Mouse (Mus musculus): ENCODE measurements around the gene Dtl. TPM values are rescaled to one million over a fixed set of nuclear protein-coding genes. Genes with fewer than 3 reads are reported as not detected.

Dtl gene
- polyA plus RNA-seq, 1 experiment from 2014 or later: 25.5 TPM

DNA sequence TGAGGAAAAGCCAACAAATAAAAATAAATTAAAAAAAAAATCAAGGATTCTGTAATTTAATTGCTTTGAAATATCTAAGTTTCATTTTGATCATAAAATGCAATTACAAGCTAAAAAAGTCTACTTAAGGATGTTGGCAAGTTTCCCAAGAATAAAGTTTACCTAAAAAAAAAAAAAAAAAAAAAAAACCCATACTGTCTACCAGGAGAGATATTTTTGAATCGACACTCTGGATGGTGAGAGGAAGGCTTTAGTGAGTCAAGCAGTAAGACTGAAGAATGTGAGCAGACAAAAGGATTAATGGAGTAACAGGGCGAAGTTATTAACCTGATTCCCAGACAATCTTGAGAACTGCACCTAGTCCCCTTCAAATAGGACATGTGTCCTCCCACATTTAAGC is 35.0 kb downstream of the Dtl start:
- H3K9me3 ChIP-seq (replicated peaks; ENCODE audit: control insufficient read depth, low read length): no peaks in the 10 kb centered on the region
- H3K36me3 ChIP-seq (ENCODE audit: control insufficient read depth, insufficient read depth): peaks cover 38% of the 10 kb centered on the region
- H3K27ac ChIP-seq (ENCODE audit: low read length): no peak overlapping the region
- H3K9ac ChIP-seq (ENCODE audit: low read depth, low read length): no peak overlapping the region
- WGBS (ENCODE audit: insufficient replicate concordance): 86% methylated on average over 2 of the region's 2 CpGs
- no peak overlapping the region for H3K4me2 ChIP-seq (ENCODE audit: low read depth, low read length)
- H3K27me3 ChIP-seq (ENCODE audit: control insufficient read depth, insufficient read depth, low read depth, low read length): no peaks in the 10 kb centered on the region
- no peak overlapping the region for H3K4me3 ChIP-seq (ENCODE audit: low read depth, low read length)
- no peak for ATAC-seq (ENCODE audit: low read depth)
- no peaks in the 10 kb centered on the region for H3K4me1 ChIP-seq (ENCODE audit: control insufficient read depth, low read depth, low read length)

DNA sequence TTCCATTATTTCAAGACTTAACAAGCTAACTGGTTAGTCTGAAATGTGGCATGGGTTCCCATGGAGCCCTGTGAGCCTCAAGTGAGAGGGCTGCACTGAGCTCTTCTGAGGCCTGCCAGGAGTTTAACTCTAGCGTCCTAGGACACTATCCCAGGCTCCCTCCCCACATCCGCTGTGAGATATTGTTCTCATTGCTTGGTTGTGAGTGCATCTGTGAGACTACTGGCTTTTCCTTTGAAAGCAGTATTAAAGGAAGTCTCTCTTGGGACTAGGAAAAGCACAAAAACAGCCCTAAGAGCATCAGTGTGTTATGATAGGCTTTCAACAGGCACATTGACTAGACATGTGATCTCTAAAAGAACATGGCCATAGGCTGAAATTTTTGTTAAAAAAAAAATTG is 40.4 kb downstream of the Dtl start:
- H3K9me3 ChIP-seq (replicated peaks; ENCODE audit: control insufficient read depth, low read length): no peaks in the 10 kb centered on the region
- H3K4me2 ChIP-seq (ENCODE audit: low read depth, low read length): no peak overlapping the region
- no peak overlapping the region for H3K4me3 ChIP-seq (ENCODE audit: low read depth, low read length)
- H3K27me3 ChIP-seq (ENCODE audit: control insufficient read depth, insufficient read depth, low read depth, low read length): no peaks in the 10 kb centered on the region
- WGBS (ENCODE audit: insufficient replicate concordance): 72% methylated on average over 2 of the region's 2 CpGs
- H3K9ac ChIP-seq (ENCODE audit: low read depth, low read length): no peak overlapping the region
- peaks cover 18% of the 10 kb centered on the region for H3K36me3 ChIP-seq (ENCODE audit: control insufficient read depth, insufficient read depth)
- H3K27ac ChIP-seq (ENCODE audit: low read length): no peak overlapping the region
- no peaks in the 10 kb centered on the region for H3K4me1 ChIP-seq (ENCODE audit: control insufficient read depth, low read depth, low read length)
- ATAC-seq (ENCODE audit: low read depth): no peak

DNA sequence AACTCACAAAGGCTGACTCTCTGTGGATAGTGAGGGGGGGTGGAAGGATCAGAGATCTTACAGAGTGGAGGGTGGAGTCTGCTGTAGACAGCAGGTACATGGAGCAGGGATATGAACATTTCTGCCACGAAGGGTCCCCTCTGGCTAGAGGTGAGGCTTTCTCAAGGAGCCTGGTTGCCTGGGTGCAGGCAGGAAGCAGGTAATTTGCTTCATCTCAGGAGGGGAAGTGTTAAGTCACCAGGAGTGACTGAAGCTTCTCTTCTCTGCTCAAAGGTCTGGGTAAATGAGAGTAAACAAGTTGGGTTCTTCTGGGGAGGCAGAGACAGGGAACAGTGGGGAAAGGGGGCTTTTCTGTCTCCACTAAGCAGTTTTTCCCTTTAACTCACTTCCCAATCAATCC is 44.3 kb downstream of the Dtl start:
- H3K9me3 ChIP-seq (replicated peaks; ENCODE audit: control insufficient read depth, low read length): no peaks in the 10 kb centered on the region
- no peaks in the 10 kb centered on the region for H3K27me3 ChIP-seq (ENCODE audit: control insufficient read depth, insufficient read depth, low read depth, low read length)
- H3K27ac ChIP-seq (ENCODE audit: low read length): no peak overlapping the region
- no peak overlapping the region for H3K4me2 ChIP-seq (ENCODE audit: low read depth, low read length)
- H3K4me3 ChIP-seq (ENCODE audit: low read depth, low read length): no peak overlapping the region
- no peak for ATAC-seq (ENCODE audit: low read depth)
- no peak overlapping the region for H3K9ac ChIP-seq (ENCODE audit: low read depth, low read length)
- peaks cover 2% of the 10 kb centered on the region for H3K36me3 ChIP-seq (ENCODE audit: control insufficient read depth, insufficient read depth)
- no peaks in the 10 kb centered on the region for H3K4me1 ChIP-seq (ENCODE audit: control insufficient read depth, low read depth, low read length)
- WGBS (ENCODE audit: insufficient replicate concordance): 26% methylated on average over 1 of the region's 1 CpGs

DNA sequence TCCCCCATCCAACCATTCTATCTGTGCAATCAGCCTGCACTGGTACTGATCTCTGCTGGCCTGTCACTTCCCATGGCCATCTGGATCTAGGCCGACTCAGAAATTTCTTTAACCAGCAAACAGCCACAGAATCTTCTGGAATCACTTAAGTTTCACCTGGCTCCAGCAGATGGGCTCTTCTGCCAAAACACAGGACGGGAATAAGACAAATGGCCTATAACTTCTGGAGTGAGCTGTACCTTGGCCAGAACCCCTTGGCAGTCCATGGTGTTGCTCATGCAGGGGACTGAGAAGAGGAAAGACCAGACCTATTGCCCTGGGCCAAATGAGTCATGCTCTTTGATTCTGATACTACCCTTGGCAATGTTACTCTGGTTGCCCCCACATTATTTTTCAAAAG is 45.9 kb downstream of the Dtl start:
- WGBS (ENCODE audit: insufficient replicate concordance): 70% methylated on average over 2 of the region's 2 CpGs
- ATAC-seq (ENCODE audit: low read depth): no peak
- H3K27me3 ChIP-seq (ENCODE audit: control insufficient read depth, insufficient read depth, low read depth, low read length): no peaks in the 10 kb centered on the region
- H3K4me1 ChIP-seq (ENCODE audit: control insufficient read depth, low read depth, low read length): no peaks in the 10 kb centered on the region
- H3K27ac ChIP-seq (ENCODE audit: low read length): no peak overlapping the region
- no peak overlapping the region for H3K4me3 ChIP-seq (ENCODE audit: low read depth, low read length)
- H3K9me3 ChIP-seq (replicated peaks; ENCODE audit: control insufficient read depth, low read length): no peaks in the 10 kb centered on the region
- H3K36me3 ChIP-seq (ENCODE audit: control insufficient read depth, insufficient read depth): no peaks in the 10 kb centered on the region
- H3K4me2 ChIP-seq (ENCODE audit: low read depth, low read length): no peak overlapping the region
- no peak overlapping the region for H3K9ac ChIP-seq (ENCODE audit: low read depth, low read length)

DNA sequence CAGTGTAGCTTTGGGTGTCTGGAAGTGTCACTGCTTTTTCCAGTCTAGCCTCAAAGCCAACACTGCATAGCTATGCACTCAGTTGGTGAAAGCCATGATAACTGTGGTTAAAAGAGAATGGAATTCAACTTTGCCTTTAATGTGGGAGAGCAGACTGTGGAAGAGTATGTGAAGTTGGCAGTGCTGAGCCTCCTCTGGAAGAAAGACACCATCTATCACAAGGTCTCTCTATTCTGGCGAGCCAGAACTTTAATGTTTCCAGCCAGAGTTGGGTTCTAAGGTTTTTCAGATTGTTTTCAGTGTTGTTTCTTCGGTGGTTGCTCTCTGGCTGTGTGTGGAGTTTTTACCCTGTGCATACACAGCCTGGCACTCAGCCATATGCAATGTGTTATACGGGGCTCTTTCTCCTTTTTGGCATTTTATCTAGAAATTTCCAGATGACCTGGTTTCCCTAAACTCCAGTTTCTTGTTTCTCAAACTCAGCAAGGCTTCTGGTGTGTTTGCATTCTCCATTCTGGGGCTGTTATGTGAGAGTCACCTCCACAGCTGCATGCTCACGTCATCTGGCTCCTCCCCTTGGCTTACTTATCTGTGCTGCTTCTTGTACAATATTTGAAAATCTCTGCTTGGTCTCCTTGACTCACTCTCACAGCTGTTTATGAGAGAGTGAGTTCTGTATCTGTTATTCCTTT is 47.3 kb downstream of the Dtl start:
- Histone ChIP-seq H3K36me3 (ENCODE audit: control insufficient read depth, insufficient read depth) (no peaks in the 10 kb centered on the region), H3K4me3 (ENCODE audit: low read depth, low read length) (no peak overlapping the region), H3K27ac (ENCODE audit: low read length) (no peak overlapping the region), H3K27me3 (ENCODE audit: control insufficient read depth, insufficient read depth, low read depth, low read length) (no peaks in the 10 kb centered on the region), H3K9me3 (replicated peaks; ENCODE audit: control insufficient read depth, low read length) (no peaks in the 10 kb centered on the region), H3K4me2 (ENCODE audit: low read depth, low read length) (no peak overlapping the region), H3K9ac (ENCODE audit: low read depth, low read length) (no peak overlapping the region), H3K4me1 (ENCODE audit: control insufficient read depth, low read depth, low read length) (no peaks in the 10 kb centered on the region)
- ATAC-seq (ENCODE audit: low read depth): no peak
- 42% methylated on average over 4 of the region's 4 CpGs for WGBS (ENCODE audit: insufficient replicate concordance)

DNA sequence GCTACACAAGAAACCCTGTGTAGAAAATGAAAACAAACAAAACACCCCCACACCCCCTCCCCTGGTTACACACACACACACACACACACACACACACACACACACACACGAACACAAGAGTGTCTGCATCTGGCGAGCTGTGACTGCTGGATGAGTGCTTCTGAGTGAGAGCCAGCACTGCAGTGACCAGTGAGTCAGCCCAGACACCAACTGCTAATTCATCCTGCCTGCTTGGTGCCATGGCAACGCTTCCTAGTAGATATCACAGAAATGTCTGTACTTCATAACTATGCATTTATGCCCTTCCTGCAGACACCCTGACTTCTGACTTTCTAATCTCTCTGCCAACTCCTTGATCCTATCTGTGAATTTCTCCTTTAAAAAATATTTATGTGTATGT is 48.3 kb downstream of the Dtl start:
- H3K27ac ChIP-seq (ENCODE audit: low read length): no peak overlapping the region
- ATAC-seq (ENCODE audit: low read depth): 0 out of 2 replicates have a peak, but pooled peaks have one; percentile 19
- no peak overlapping the region for H3K9ac ChIP-seq (ENCODE audit: low read depth, low read length)
- no peak overlapping the region for H3K4me3 ChIP-seq (ENCODE audit: low read depth, low read length)
- no peaks in the 10 kb centered on the region for H3K27me3 ChIP-seq (ENCODE audit: control insufficient read depth, insufficient read depth, low read depth, low read length)
- no peaks in the 10 kb centered on the region for H3K4me1 ChIP-seq (ENCODE audit: control insufficient read depth, low read depth, low read length)
- no peaks in the 10 kb centered on the region for H3K36me3 ChIP-seq (ENCODE audit: control insufficient read depth, insufficient read depth)
- WGBS (ENCODE audit: insufficient replicate concordance): 30% methylated on average over 3 of the region's 3 CpGs
- no peak overlapping the region for H3K4me2 ChIP-seq (ENCODE audit: low read depth, low read length)
- H3K9me3 ChIP-seq (replicated peaks; ENCODE audit: control insufficient read depth, low read length): no peaks in the 10 kb centered on the region

DNA sequence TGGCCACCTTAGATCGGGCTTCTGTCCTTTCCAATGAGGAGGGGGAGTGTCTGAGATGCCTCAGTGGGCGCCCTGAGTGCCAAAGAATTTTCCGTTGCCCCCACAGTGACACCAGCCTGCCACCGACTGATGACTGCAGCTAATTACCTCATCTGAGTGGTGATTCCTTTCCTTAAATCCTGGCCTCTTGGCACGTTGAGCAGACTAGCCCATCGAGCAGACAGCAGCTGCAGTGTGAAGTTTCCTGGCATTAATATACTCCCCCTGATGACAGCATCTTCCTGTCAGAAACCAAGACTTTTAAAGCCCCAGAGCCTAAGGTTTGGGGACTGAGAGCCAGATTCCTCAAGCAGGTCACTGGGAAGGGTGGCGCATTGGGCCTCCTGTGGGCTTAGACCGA is 53.9 kb downstream of the Dtl start:
- WGBS (ENCODE audit: insufficient replicate concordance): 56% methylated on average over 8 of the region's 8 CpGs
- Histone ChIP-seq H3K36me3 (ENCODE audit: control insufficient read depth, insufficient read depth) (no peaks in the 10 kb centered on the region), H3K27me3 (ENCODE audit: control insufficient read depth, insufficient read depth, low read depth, low read length) (no peaks in the 10 kb centered on the region), H3K4me3 (ENCODE audit: low read depth, low read length) (no peak overlapping the region), H3K4me2 (ENCODE audit: low read depth, low read length) (no peak overlapping the region), H3K4me1 (ENCODE audit: control insufficient read depth, low read depth, low read length) (peaks cover 19% of the 10 kb centered on the region), H3K9ac (ENCODE audit: low read depth, low read length) (no peak overlapping the region), H3K9me3 (replicated peaks; ENCODE audit: control insufficient read depth, low read length) (no peaks in the 10 kb centered on the region), H3K27ac (ENCODE audit: low read length) (no peak overlapping the region)
- ATAC-seq (ENCODE audit: low read depth): no peak

DNA sequence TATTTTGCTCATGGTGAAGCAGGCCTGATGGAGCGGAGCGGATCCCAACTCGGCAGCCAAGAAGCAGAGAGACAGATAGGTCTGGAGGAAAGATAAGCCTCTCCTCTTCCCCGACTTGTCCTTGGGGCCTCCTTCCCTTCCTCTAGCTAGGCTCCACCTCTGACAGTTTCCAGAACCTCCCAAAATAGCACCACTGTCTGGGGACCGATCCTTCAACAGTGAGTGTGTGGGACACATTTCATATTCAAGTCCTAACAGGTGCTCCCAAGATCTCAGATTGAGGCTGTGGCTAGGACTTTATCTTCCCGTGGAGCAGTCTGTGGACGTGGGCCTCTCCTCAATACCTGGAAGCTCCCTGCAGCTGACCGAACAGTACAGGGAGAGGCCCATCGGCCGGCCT is 54.7 kb downstream of the Dtl start:
- ATAC-seq (ENCODE audit: low read depth): no peak; the same call in 1 of the 2 replicates
- H3K4me3 ChIP-seq (ENCODE audit: low read depth, low read length): no peak overlapping the region
- no peaks in the 10 kb centered on the region for H3K27me3 ChIP-seq (ENCODE audit: control insufficient read depth, insufficient read depth, low read depth, low read length)
- peaks cover 19% of the 10 kb centered on the region for H3K4me1 ChIP-seq (ENCODE audit: control insufficient read depth, low read depth, low read length)
- WGBS (ENCODE audit: insufficient replicate concordance): 32% methylated on average over 10 of the region's 10 CpGs
- H3K36me3 ChIP-seq (ENCODE audit: control insufficient read depth, insufficient read depth): no peaks in the 10 kb centered on the region
- no peak overlapping the region for H3K9ac ChIP-seq (ENCODE audit: low read depth, low read length)
- H3K27ac ChIP-seq (ENCODE audit: low read length): no peak overlapping the region
- H3K9me3 ChIP-seq (replicated peaks; ENCODE audit: control insufficient read depth, low read length): no peaks in the 10 kb centered on the region
- H3K4me2 ChIP-seq (ENCODE audit: low read depth, low read length): no peak overlapping the region

DNA sequence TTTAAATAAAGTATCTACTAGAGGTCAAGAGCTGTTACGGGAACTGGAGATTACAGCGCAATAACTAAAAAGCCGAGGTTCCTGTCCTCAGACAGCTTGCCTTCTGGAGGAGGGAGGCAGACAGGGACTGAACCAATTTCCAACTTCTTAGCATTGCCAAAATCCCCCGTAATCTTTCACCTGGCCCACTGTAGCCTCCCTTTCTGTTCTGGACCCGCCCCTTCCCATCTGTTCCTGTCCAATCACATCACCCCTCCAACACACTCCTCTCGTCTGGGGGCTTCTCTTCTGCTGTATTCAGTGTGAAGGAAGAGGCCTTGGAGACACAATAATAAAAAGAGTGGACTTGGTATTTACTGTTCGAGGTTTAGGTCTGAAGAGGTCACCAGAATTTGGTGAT is 55.1 kb downstream of the Dtl start:
- Histone ChIP-seq H3K4me3 (ENCODE audit: low read depth, low read length) (no peak overlapping the region), H3K9ac (ENCODE audit: low read depth, low read length) (no peak overlapping the region), H3K36me3 (ENCODE audit: control insufficient read depth, insufficient read depth) (no peaks in the 10 kb centered on the region), H3K27me3 (ENCODE audit: control insufficient read depth, insufficient read depth, low read depth, low read length) (no peaks in the 10 kb centered on the region), H3K4me1 (ENCODE audit: control insufficient read depth, low read depth, low read length) (peaks cover 19% of the 10 kb centered on the region), H3K4me2 (ENCODE audit: low read depth, low read length) (no peak overlapping the region), H3K9me3 (replicated peaks; ENCODE audit: control insufficient read depth, low read length) (no peaks in the 10 kb centered on the region), H3K27ac (ENCODE audit: low read length) (no peak overlapping the region)
- no peak for ATAC-seq (ENCODE audit: low read depth)
- WGBS (ENCODE audit: insufficient replicate concordance): 45% methylated on average over 7 of the region's 7 CpGs

Measured in liver, embryonic 16.5 days (tissue).